Mouse (Mus musculus) layer of hippocampus, postnatal 14 days (tissue): ENCODE measurements around the gene Pigu. TPM values are rescaled to one million over a fixed set of nuclear protein-coding genes. Genes with fewer than 3 reads are reported as not detected.

ENCODE experiments used
- DNase-seq, 2 experiments: peaks; one replicate each; pipeline ENCODE4 v3.0.0; 2021 to 2022; ENCODE audit warnings: low spot score in 2 of 2, mixed read lengths in 1 of 2
- long read RNA-seq, 2 experiments: library from polyadenylated mRNA; stranded (forward); transcript quantifications; one replicate each; pipeline ENCODE4 v2.0.0; 2021
- total RNA-seq, 2 experiments: library from RNA; stranded (reverse); gene quantifications; 2 replicates each; pipeline ENCODE4 v1.2.3; 2021

The Pigu gene
- total RNA-seq, result 10 to 100 TPM; 22.5 to 23.5 TPM
- long read RNA-seq, experiment 1, transcript Pigu-201 (12 exons, 1,636 nt), result major isoform, 5 of 5 reads
- long read RNA-seq, experiment 1, partial matches to known transcripts, result 0 of 5 reads
- long read RNA-seq, experiment 1, other reads (novel, unspliced or antisense), result 0 of 5 reads
- long read RNA-seq, experiment 2, transcript Pigu-201 (12 exons, 1,636 nt), result major isoform, 9 of 12 reads
- long read RNA-seq, experiment 2, partial matches to known transcripts, result 0 of 12 reads
- long read RNA-seq, experiment 2, other reads (novel, unspliced or antisense), result 3 of 12 reads

- DNase-seq, result peak; percentile 90 to 97
Measured at GRCm38 (mm10) chr2:155356971-155357591, at the start of gene Pigu. TSS of gene Pigu (minus strand) at chr2:155357430.

GRCm38 (mm10) chr2:155404635-155405034 lies 47.4 kb upstream of the Pigu start:
- no peak for DNase-seq

GRCm38 (mm10) chr2:155401926-155402325 lies 44.7 kb upstream of the Pigu start:
- no peak for DNase-seq

- no peak for DNase-seq
Measured at GRCm38 (mm10) chr2:155400276-155400675, 43.0 kb upstream of the Pigu start.

- no peak for DNase-seq
Measured at GRCm38 (mm10) chr2:155394586-155394985, 37.4 kb upstream of the Pigu start.

- no peak for DNase-seq
Measured at GRCm38 (mm10) chr2:155388573-155388972, 31.3 kb upstream of the Pigu start.

GRCm38 (mm10) chr2:155387052-155387451 lies 29.8 kb upstream of the Pigu start:
- no peak for DNase-seq

GRCm38 (mm10) chr2:155386534-155386899 lies 29.3 kb upstream of the Pigu start:
- no peak for DNase-seq

GRCm38 (mm10) chr2:155385731-155386533 lies 28.7 kb upstream of the Pigu start:
- no peak for DNase-seq

- DNase-seq, result peak; percentile 76 to 82
Measured at GRCm38 (mm10) chr2:155385090-155385489, 27.9 kb upstream of the Pigu start.

- DNase-seq, result peak in 1 of 2 experiments; percentile 55
Measured at GRCm38 (mm10) chr2:155382791-155383438, 25.7 kb upstream of the Pigu start.

- no peak for DNase-seq
Measured at GRCm38 (mm10) chr2:155382332-155382700, 25.1 kb upstream of the Pigu start.

GRCm38 (mm10) chr2:155381643-155382331 lies 24.6 kb upstream of the Pigu start:
- peak; percentile 98 to 99 for DNase-seq

- peak in 1 of 2 experiments; percentile 21 for DNase-seq
Measured at GRCm38 (mm10) chr2:155381060-155381437, 23.8 kb upstream of the Pigu start.

GRCm38 (mm10) chr2:155380261-155381059 lies 23.2 kb upstream of the Pigu start, which contains the start of gene Trp53inp2:
TSS of gene Trp53inp2 (plus strand) at chr2:155381059.
- DNase-seq, result no peak

- no peak for DNase-seq
Measured at GRCm38 (mm10) chr2:155376191-155376590, 19.0 kb upstream of the Pigu start.

GRCm38 (mm10) chr2:155374521-155374920 lies 17.3 kb upstream of the Pigu start:
- DNase-seq, result no peak

GRCm38 (mm10) chr2:155373886-155374285 lies 16.7 kb upstream of the Pigu start:
- DNase-seq, result no peak

GRCm38 (mm10) chr2:155373302-155373701 lies 16.1 kb upstream of the Pigu start:
- no peak for DNase-seq

GRCm38 (mm10) chr2:155372451-155372850 lies 15.2 kb upstream of the Pigu start:
- DNase-seq, result no peak
